ENCODE assay signal across 17 mouse cellular contexts in the genomic region with DNA sequence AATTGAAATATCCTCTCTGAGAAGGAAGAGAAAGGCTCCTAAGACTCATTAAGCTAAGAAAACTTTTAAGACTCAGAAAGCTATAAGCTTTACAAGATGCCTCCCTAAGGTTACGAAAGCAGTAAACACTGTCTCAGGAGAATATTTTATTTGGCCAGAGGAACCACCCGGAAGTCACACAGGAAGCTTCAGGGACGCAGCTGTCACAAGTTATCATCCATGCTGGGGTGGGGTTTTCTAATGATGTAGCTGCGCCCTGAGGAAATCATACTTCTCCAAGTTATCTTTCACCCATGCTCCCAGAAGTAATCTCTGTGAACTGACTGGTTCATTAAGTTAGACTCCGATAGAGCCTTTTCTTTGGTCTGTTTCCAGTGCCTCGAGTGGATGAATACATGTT.
DNase-seq lines count a peak whose midpoint lies in the region; TF ChIP-seq lines count a peak whose summit lies in the region.
"Had no signal": no experiment of that assay in that cellular context is flagged by ENCODE, and none has a peak within 500 bp of the region (broad histone marks: within the 10 kb centered on the region; RNA-seq: fewer than 3 reads in every experiment).

No protein-coding gene starts in this region.

- no peaks in the 10 kb centered on the region for H3K27me3 ChIP-seq in kidney, adult 2 months (replicated peaks; ENCODE audit: control insufficient read depth, insufficient read depth, low read length)
- no peaks in the 10 kb centered on the region for H3K27me3 ChIP-seq in thymus, adult 2 months (ENCODE audit: control insufficient read depth, insufficient read depth, low read length)
- H3K27me3 ChIP-seq: embryonic facial prominence, embryonic 12.5 days; forebrain, embryonic 15.5 days; hindbrain, embryonic 15.5 days had no signal

- TF ChIP-seq CTCF in kidney, adult 2 months (conservative IDR thresholded peaks at IDR 0.05; ENCODE audit: insufficient read depth, insufficient read length, low read depth, low read length) = no peak
- TF ChIP-seq CTCF in thymus, adult 2 months (IDR thresholded peaks at IDR 0.05; ENCODE audit: borderline replicate concordance, control insufficient read depth, extremely low read depth, insufficient read depth, low read length, poor library complexity) = no peak

- no peak for TF ChIP-seq POLR2A in kidney, adult 2 months (IDR thresholded peaks at IDR 0.05; ENCODE audit: low read depth, low read length)
- no peak for TF ChIP-seq POLR2A in thymus, adult 2 months (IDR thresholded peaks at IDR 0.05; ENCODE audit: control insufficient read depth, extremely low read depth, insufficient read depth, low read length, poor library complexity)

- no peaks in the 10 kb centered on the region for H3K4me1 ChIP-seq in kidney, adult 2 months (ENCODE audit: control insufficient read depth, insufficient read depth, low read length)
- H3K4me1 ChIP-seq in thymus, adult 2 months (replicated peaks; ENCODE audit: control insufficient read depth, insufficient read depth, low read length) = peaks cover 11% of the 10 kb centered on the region

- 45% methylated on average over 6 of the region's 6 CpGs for WGBS in kidney, adult 2 months
- 5% methylated on average over 6 of the region's 6 CpGs for WGBS in thymus, adult 2 months

- DNase-seq in kidney, adult 2 months = peak; percentile 1
- DNase-seq in kidney, postnatal 36 days = no peak
- peak; percentile 16 for DNase-seq in thymus, postnatal 0 days (ENCODE audit: low spot score)
- no peak for DNase-seq in thymus, adult 2 months
- peak; percentile 4 for DNase-seq in T-cell, adult 2 months (ENCODE audit: low spot score)
- DNase-seq in natural killer cell, adult 2 months (ENCODE audit: low spot score in 2 of 2) = peak; percentile 26 to 46
- no peak for DNase-seq in adrenal gland, postnatal 25 days
- DNase-seq: adrenal gland, postnatal 10 days; cerebellum, adult 11-12 months; cerebellum, adult 9-10 months had no signal

- H3K36me3 ChIP-seq in kidney, adult 2 months (ENCODE audit: control insufficient read depth, insufficient read depth, low read length) = no peaks in the 10 kb centered on the region
- no peaks in the 10 kb centered on the region for H3K36me3 ChIP-seq in thymus, adult 2 months (ENCODE audit: control insufficient read depth, insufficient read depth, low read length)
- H3K36me3 ChIP-seq: embryonic facial prominence, embryonic 12.5 days; forebrain, embryonic 15.5 days; G1E; heart, embryonic 15.5 days; hindbrain, embryonic 10.5 days; hindbrain, embryonic 15.5 days had no signal

- H3K27ac ChIP-seq in kidney, adult 2 months (ENCODE audit: insufficient read depth, low read depth, low read length) = no peak overlapping the region
- H3K27ac ChIP-seq in thymus, adult 2 months (ENCODE audit: control insufficient read depth, insufficient read depth, low read length) = no peak overlapping the region
- H3K27ac ChIP-seq: embryonic facial prominence, embryonic 12.5 days; forebrain, embryonic 15.5 days; heart, adult 2 months; heart, embryonic 15.5 days; hindbrain, embryonic 10.5 days; hindbrain, embryonic 15.5 days had no signal

- H3K4me3 ChIP-seq in kidney, adult 2 months (ENCODE audit: insufficient read depth, low read depth, low read length) = no peak overlapping the region
- no peak overlapping the region for H3K4me3 ChIP-seq in thymus, adult 2 months (ENCODE audit: control insufficient read depth, insufficient read depth, low read length)
- H3K4me3 ChIP-seq: embryonic facial prominence, embryonic 12.5 days; forebrain, embryonic 15.5 days; heart, adult 2 months; heart, embryonic 15.5 days; hindbrain, embryonic 10.5 days; hindbrain, embryonic 15.5 days had no signal

Comparison
In these comparisons a context has a peak if more than half of its experiments do, and no peak if none do; other contexts are left out.
1. DNase-seq: peak in kidney, adult 2 months (single experiment), thymus, postnatal 0 days (single experiment), T-cell, adult 2 months (single experiment) and natural killer cell, adult 2 months (2 of 2); none in kidney, postnatal 36 days (0 of 2), thymus, adult 2 months (single experiment) and adrenal gland, postnatal 25 days (single experiment).